Mouse (Mus musculus) MEL (cell line): ENCODE measurements around the gene Epb41l4b. TPM values are rescaled to one million over a fixed set of nuclear protein-coding genes. Genes with fewer than 3 reads are reported as not detected.

Experiments
- DNase-seq: peaks from one replicate; pipeline ENCODE4 v3.0.0; 2011; ENCODE audit warnings: low read depth, low spot score
- H3K27ac ChIP-seq: 2 replicates; pipeline ENCODE4 v1.5.1; 2012; ENCODE audit warnings: low read depth, mild to moderate bottlenecking, control low read depth, low read length, moderate library complexity; ENCODE audit not compliant: control insufficient read depth
- H3K27me3 ChIP-seq, 2 experiments: fragments of 150-350 bp in 1 of 2; sonication (generic) in 1 of 2; 2 replicates each; pipeline ENCODE4 v1.6.1; 2012; ENCODE audit warnings: low read length in 2 of 2, mild to moderate bottlenecking in 2 of 2, improper control_type of control experiment in 1 of 2, moderate library complexity in 1 of 2; ENCODE audit not compliant: insufficient read depth in 2 of 2, control insufficient read depth in 1 of 2
- H3K36me3 ChIP-seq, 2 experiments: 2 replicates each; pipeline ENCODE4 v1.6.1; 2012 to 2014; ENCODE audit warnings: low read length in 2 of 2, improper control_type of control experiment in 1 of 2, inconsistent platforms in 1 of 2, mild to moderate bottlenecking in 1 of 2; ENCODE audit not compliant: insufficient read depth in 2 of 2, control insufficient read depth in 1 of 2
- H3K4me1 ChIP-seq, 2 experiments: fragments of 150-350 bp in 1 of 2; sonication (generic) in 1 of 2; 2 replicates each; pipeline ENCODE4 v1.6.1; 2012; ENCODE audit warnings: low read length in 2 of 2, improper control_type of control experiment in 1 of 2, mild to moderate bottlenecking in 1 of 2; ENCODE audit not compliant: insufficient read depth in 2 of 2, control insufficient read depth in 1 of 2
- H3K4me3 ChIP-seq, 2 experiments: fragments of 150-350 bp in 1 of 2; sonication (generic) in 1 of 2; 2 replicates each; pipeline ENCODE4 v1.5.1; 2012; ENCODE audit warnings: low read depth in 2 of 2, low read length in 2 of 2, mild to moderate bottlenecking in 2 of 2, moderate library complexity in 2 of 2, control low read depth in 1 of 2, improper control_type of control experiment in 1 of 2; ENCODE audit not compliant: control insufficient read depth in 1 of 2, insufficient read depth in 1 of 2
- H3K79me2 ChIP-seq: 2 replicates; pipeline ENCODE4 v1.6.1; 2012; ENCODE audit warnings: mild to moderate bottlenecking, low read length, moderate library complexity; ENCODE audit not compliant: control insufficient read depth, poor library complexity, insufficient read depth
- H3K9ac ChIP-seq: 2 replicates; pipeline ENCODE4 v1.6.1; 2012; ENCODE audit warnings: low read depth, mild to moderate bottlenecking, control low read depth, low read length, moderate library complexity; ENCODE audit not compliant: control insufficient read depth, poor library complexity, severe bottlenecking
- H3K9me3 ChIP-seq: fragments of 150-350 bp; sonication (generic); replicated peaks from 2 replicates; pipeline ENCODE4 v1.6.1; 2012; ENCODE audit warnings: mild to moderate bottlenecking, low read length, improper control_type of control experiment, moderate library complexity; ENCODE audit not compliant: insufficient read depth
- BHLHE40 ChIP-seq: IDR thresholded peaks from 2 replicates; pipeline ENCODE4 v1.6.1; 2012; ENCODE audit warnings: low read depth, mild to moderate bottlenecking, inconsistent platforms, low read length, improper control_type of control experiment, borderline replicate concordance
- CHD1 ChIP-seq: IDR thresholded peaks from 2 replicates; pipeline ENCODE4 v1.6.1; 2012; ENCODE audit warnings: low read depth, mild to moderate bottlenecking, inconsistent platforms, low read length, improper control_type of control experiment
- CHD2 ChIP-seq: IDR thresholded peaks from 2 replicates; pipeline ENCODE4 v1.6.1; 2011; ENCODE audit warnings: low read length, improper control_type of control experiment
- CTCF ChIP-seq, 3 experiments: IDR thresholded peaks in 2 of 3; conservative IDR thresholded peaks in 1 of 3; 2 replicates each; pipeline ENCODE4 v1.5.1; 2011 to 2012; ENCODE audit warnings: low read length in 3 of 3, low read depth in 2 of 3, mild to moderate bottlenecking in 2 of 3, improper control_type of control experiment in 1 of 3, inconsistent platforms in 1 of 3, mixed read lengths in 1 of 3, moderate library complexity in 1 of 3; ENCODE audit not compliant: control insufficient read depth in 1 of 3, insufficient read depth in 1 of 3, poor library complexity in 1 of 3, severe bottlenecking in 1 of 3
- ELF1 ChIP-seq: IDR thresholded peaks from 2 replicates; pipeline ENCODE4 v1.6.1; 2014; ENCODE audit warnings: low read depth, mild to moderate bottlenecking, inconsistent platforms, low read length, improper control_type of control experiment, moderate library complexity
- EP300 ChIP-seq, 2 experiments: IDR thresholded peaks; 2 replicates each; pipeline ENCODE4 v1.6.1; 2011; ENCODE audit warnings: improper control_type of control experiment in 2 of 2, low read length in 2 of 2, low read depth in 1 of 2, mild to moderate bottlenecking in 1 of 2
- ETS1 ChIP-seq: IDR thresholded peaks from 2 replicates; pipeline ENCODE4 v1.6.1; 2012; ENCODE audit warnings: low read depth, mild to moderate bottlenecking, inconsistent platforms, low read length, improper control_type of control experiment, moderate library complexity
- GABPA ChIP-seq: IDR thresholded peaks from 2 replicates; pipeline ENCODE4 v1.6.1; 2012; ENCODE audit warnings: low read depth, mild to moderate bottlenecking, inconsistent platforms, low read length, improper control_type of control experiment, moderate library complexity
- GATA1 ChIP-seq: IDR thresholded peaks from 2 replicates; pipeline ENCODE4 v1.6.1; 2011; ENCODE audit warnings: low read depth, low read length, improper control_type of control experiment
- HCFC1 ChIP-seq: IDR thresholded peaks from 2 replicates; pipeline ENCODE4 v1.6.1; 2012; ENCODE audit warnings: low read depth, mild to moderate bottlenecking, inconsistent platforms, low read length, improper control_type of control experiment, moderate library complexity
- JUND ChIP-seq: IDR thresholded peaks from 2 replicates; pipeline ENCODE4 v1.6.1; 2011; ENCODE audit warnings: low read depth, mild to moderate bottlenecking, improper control_type of control experiment, low read length
- KAT2A ChIP-seq: conservative IDR thresholded peaks from 2 replicates; pipeline ENCODE4 v1.6.1; 2012; ENCODE audit warnings: low read depth, low read length, improper control_type of control experiment, inconsistent platforms
- MEF2A ChIP-seq: IDR thresholded peaks from 2 replicates; pipeline ENCODE4 v1.6.1; 2014; ENCODE audit warnings: low read depth, mild to moderate bottlenecking, inconsistent platforms, low read length, improper control_type of control experiment; ENCODE audit not compliant: poor library complexity, insufficient replicate concordance, severe bottlenecking; ENCODE audit errors: extremely low read depth
- MXI1 ChIP-seq: IDR thresholded peaks from 2 replicates; pipeline ENCODE4 v1.6.1; 2011; ENCODE audit warnings: mild to moderate bottlenecking, low read depth, low read length, improper control_type of control experiment
- MYB ChIP-seq: IDR thresholded peaks from 2 replicates; pipeline ENCODE4 v1.6.1; 2011; ENCODE audit warnings: mild to moderate bottlenecking, low read depth, low read length, improper control_type of control experiment
- MYC ChIP-seq: IDR thresholded peaks from 2 replicates; pipeline ENCODE4 v1.6.1; 2011; ENCODE audit warnings: low read depth, mild to moderate bottlenecking, low read length, improper control_type of control experiment, moderate library complexity
- NELFE ChIP-seq: IDR thresholded peaks from 2 replicates; pipeline ENCODE4 v1.6.1; 2011; ENCODE audit warnings: low read depth, low read length, improper control_type of control experiment
- NRF1 ChIP-seq: IDR thresholded peaks from 2 replicates; pipeline ENCODE4 v1.6.1; 2014; ENCODE audit warnings: low read depth, mild to moderate bottlenecking, inconsistent platforms, low read length, improper control_type of control experiment, moderate library complexity; ENCODE audit not compliant: poor library complexity, insufficient read depth, severe bottlenecking
- POLR2A ChIP-seq, 2 experiments: IDR thresholded peaks; 2 replicates each; pipeline ENCODE4 v1.6.1; 2011 to 2012; ENCODE audit warnings: low read length in 2 of 2, mild to moderate bottlenecking in 2 of 2, control low read depth in 1 of 2, improper control_type of control experiment in 1 of 2, low read depth in 1 of 2, moderate library complexity in 1 of 2; ENCODE audit not compliant: control insufficient read depth in 1 of 2, insufficient read depth in 1 of 2, poor library complexity in 1 of 2
- POLR2AphosphoS2 ChIP-seq: IDR thresholded peaks from 2 replicates; pipeline ENCODE4 v1.6.1; 2011; ENCODE audit warnings: low read length, improper control_type of control experiment
- RAD21 ChIP-seq: IDR thresholded peaks from 2 replicates; pipeline ENCODE4 v1.6.1; 2011; ENCODE audit warnings: mild to moderate bottlenecking, low read depth, low read length, improper control_type of control experiment
- RCOR1 ChIP-seq: IDR thresholded peaks from 2 replicates; pipeline ENCODE4 v1.6.1; 2012; ENCODE audit warnings: low read depth, mild to moderate bottlenecking, inconsistent platforms, low read length, improper control_type of control experiment
- SIN3A ChIP-seq: IDR thresholded peaks from 2 replicates; pipeline ENCODE4 v1.6.1; 2012; ENCODE audit warnings: low read length, improper control_type of control experiment, inconsistent platforms
- SMC3 ChIP-seq: IDR thresholded peaks from 2 replicates; pipeline ENCODE4 v1.6.1; 2011; ENCODE audit warnings: low read depth, low read length, improper control_type of control experiment
- TAL1 ChIP-seq: IDR thresholded peaks from 2 replicates; pipeline ENCODE4 v1.6.1; 2012; ENCODE audit warnings: mild to moderate bottlenecking, inconsistent platforms, low read length, moderate library complexity, mixed read lengths
- TCF12 ChIP-seq: IDR thresholded peaks from 2 replicates; pipeline ENCODE4 v1.6.1; 2014; ENCODE audit warnings: low read depth, mild to moderate bottlenecking, inconsistent platforms, low read length, improper control_type of control experiment, moderate library complexity
- UBTF ChIP-seq: IDR thresholded peaks from 2 replicates; pipeline ENCODE4 v1.6.1; 2012; ENCODE audit warnings: low read depth, mild to moderate bottlenecking, inconsistent platforms, low read length, improper control_type of control experiment, moderate library complexity, borderline replicate concordance; ENCODE audit not compliant: insufficient read depth
- USF1 ChIP-seq: IDR thresholded peaks from 2 replicates; pipeline ENCODE4 v1.6.1; 2014; ENCODE audit warnings: low read depth, mild to moderate bottlenecking, inconsistent platforms, low read length, improper control_type of control experiment, moderate library complexity
- USF2 ChIP-seq, 2 experiments: IDR thresholded peaks; 2 replicates each; pipeline ENCODE4 v1.6.1; 2011 to 2012; ENCODE audit warnings: improper control_type of control experiment in 2 of 2, low read length in 2 of 2, borderline replicate concordance in 1 of 2, inconsistent platforms in 1 of 2, low read depth in 1 of 2, mild to moderate bottlenecking in 1 of 2; ENCODE audit not compliant: insufficient read depth in 1 of 2
- ZC3H11A ChIP-seq: IDR thresholded peaks from 2 replicates; pipeline ENCODE4 v1.6.1; 2012; ENCODE audit warnings: low read depth, mild to moderate bottlenecking, inconsistent platforms, low read length, improper control_type of control experiment
- ZKSCAN1 ChIP-seq: IDR thresholded peaks from 2 replicates; pipeline ENCODE4 v1.6.1; 2012; ENCODE audit warnings: low read depth, mild to moderate bottlenecking, inconsistent platforms, low read length, improper control_type of control experiment, moderate library complexity
- ZMIZ1 ChIP-seq: IDR thresholded peaks from 2 replicates; pipeline ENCODE4 v1.6.1; 2012; ENCODE audit warnings: low read depth, mild to moderate bottlenecking, inconsistent platforms, low read length, improper control_type of control experiment, moderate library complexity
- ZNF384 ChIP-seq: IDR thresholded peaks from 2 replicates; pipeline ENCODE4 v1.6.1; 2012; ENCODE audit warnings: low read depth, mild to moderate bottlenecking, inconsistent platforms, low read length, improper control_type of control experiment
- polyA plus RNA-seq, 2 experiments: library from polyadenylated mRNA; stranded (reverse) in 1 of 2; unstranded in 1 of 2; fragments of >175 nt in 1 of 2; fragments of >200 nt in 1 of 2; gene quantifications; 2 replicates each; pipeline versions ENCODE4 v1.2.1 to v1.2.4; 2012; ENCODE audit warnings: low replicate concordance in 2 of 2, low read depth in 1 of 2; ENCODE audit not compliant: insufficient read length in 2 of 2, insufficient read depth in 1 of 2, missing spikeins in 1 of 2
- total RNA-seq: library from RNA; depleted of rRNA; stranded (reverse); fragments of 300-350 nt; gene quantifications from 2 replicates; pipeline ENCODE4 v1.2.3, GENCODE M21; 2012

The Epb41l4b gene
- total and polyA plus RNA-seq, 3 experiments = not detected

GRCm38 (mm10) chr4:57166922-57167870, 24.0 kb upstream of the Epb41l4b start:
- DNase-seq = peak; percentile 44
- peaks cover 0 to 2% of the 10 kb centered on the region in 2 experiments; a peak in 1 of 4 replicates for H3K27me3 ChIP-seq
- no peaks in the 10 kb centered on the region for H3K79me2 ChIP-seq
- no peaks in the 10 kb centered on the region for H3K36me3 ChIP-seq
- no peak overlapping the region for H3K4me3 ChIP-seq
- H3K4me1 ChIP-seq = peaks cover 0 to 8% of the 10 kb centered on the region in 2 experiments; a peak in 2 of 4 replicates
- TF ChIP-seq EP300 (IDR thresholded peaks at IDR 0.05; ENCODE audit: low read depth in 1 of 2, low read length in 2 of 2) (no peak), TAL1 (no peak), JUND (no peak), ELF1 (no peak), ETS1 (no peak), CHD1 (no peak), BHLHE40 (no peak), UBTF (no peak), ZMIZ1 (no peak), HCFC1 (no peak), RCOR1 (no peak), POLR2AphosphoS2 (no peak), SMC3 (peak; percentile 43), POLR2A (IDR thresholded peaks at IDR 0.05; ENCODE audit: control insufficient read depth in 1 of 2, insufficient read depth in 1 of 2, low read depth in 1 of 2, low read length in 2 of 2, poor library complexity in 1 of 2) (no peak), MEF2A (no peak), NELFE (no peak), NRF1 (no peak), KAT2A (no peak), CTCF (IDR thresholded peaks at IDR 0.05 in 2 of 3, conservative IDR thresholded peaks at IDR 0.05 in 1 of 3; ENCODE audit: control insufficient read depth in 1 of 3, insufficient read depth in 1 of 3, low read depth in 2 of 3, low read length in 3 of 3, poor library complexity in 1 of 3, severe bottlenecking in 1 of 3) (peak; percentile 5 to 60 (median 44); a peak in 4 of 6 replicates), MXI1 (no peak), ZC3H11A (0 out of 2 replicates have a peak, but pooled peaks have one; percentile 12), MYC (no peak), SIN3A (no peak), USF2 (IDR thresholded peaks at IDR 0.05; ENCODE audit: borderline replicate concordance in 1 of 2, insufficient read depth in 1 of 2, low read depth in 1 of 2, low read length in 2 of 2) (no peak), ZKSCAN1 (no peak), USF1 (no peak), CHD2 (no peak), GATA1 (no peak), GABPA (no peak), ZNF384 (peak; percentile 82), TCF12 (no peak), RAD21 (peak; percentile 35), MYB (no peak)
- TF ChIP-seq, all 39 proteins: peak for 5
- no peaks in the 10 kb centered on the region for H3K9me3 ChIP-seq
- no peak overlapping the region for H3K27ac ChIP-seq
- H3K9ac ChIP-seq = no peak overlapping the region
